Mouse (Mus musculus): Measurements from ENCODE around the gene Capza1. TPM values are rescaled to one million over a fixed set of nuclear protein-coding genes. Genes with fewer than 3 reads are reported as not detected.
"Not testable (repeated sequence)": the region's sequence is repeated elsewhere in the genome, so short reads cannot be mapped to it uniquely, and the experiment has no call there.

Capza1 gene
- total RNA-seq (2021), result 10 to 100 TPM; 27.9 to 28.1 TPM
- long read RNA-seq, experiment 1, transcript Capza1-201 (10 exons, 3,193 nt), result major isoform, 5 of 8 reads
- long read RNA-seq, experiment 1, partial matches to known transcripts, result 0 of 8 reads
- long read RNA-seq, experiment 1, other reads (novel, unspliced or antisense), result 3 of 8 reads
- long read RNA-seq, experiment 2, transcript Capza1-201 (10 exons, 3,193 nt), result major isoform, 11 of 17 reads
- long read RNA-seq, experiment 2, partial matches to known transcripts, result 0 of 17 reads
- long read RNA-seq, experiment 2, other reads (novel, unspliced or antisense), result 6 of 17 reads

DNA sequence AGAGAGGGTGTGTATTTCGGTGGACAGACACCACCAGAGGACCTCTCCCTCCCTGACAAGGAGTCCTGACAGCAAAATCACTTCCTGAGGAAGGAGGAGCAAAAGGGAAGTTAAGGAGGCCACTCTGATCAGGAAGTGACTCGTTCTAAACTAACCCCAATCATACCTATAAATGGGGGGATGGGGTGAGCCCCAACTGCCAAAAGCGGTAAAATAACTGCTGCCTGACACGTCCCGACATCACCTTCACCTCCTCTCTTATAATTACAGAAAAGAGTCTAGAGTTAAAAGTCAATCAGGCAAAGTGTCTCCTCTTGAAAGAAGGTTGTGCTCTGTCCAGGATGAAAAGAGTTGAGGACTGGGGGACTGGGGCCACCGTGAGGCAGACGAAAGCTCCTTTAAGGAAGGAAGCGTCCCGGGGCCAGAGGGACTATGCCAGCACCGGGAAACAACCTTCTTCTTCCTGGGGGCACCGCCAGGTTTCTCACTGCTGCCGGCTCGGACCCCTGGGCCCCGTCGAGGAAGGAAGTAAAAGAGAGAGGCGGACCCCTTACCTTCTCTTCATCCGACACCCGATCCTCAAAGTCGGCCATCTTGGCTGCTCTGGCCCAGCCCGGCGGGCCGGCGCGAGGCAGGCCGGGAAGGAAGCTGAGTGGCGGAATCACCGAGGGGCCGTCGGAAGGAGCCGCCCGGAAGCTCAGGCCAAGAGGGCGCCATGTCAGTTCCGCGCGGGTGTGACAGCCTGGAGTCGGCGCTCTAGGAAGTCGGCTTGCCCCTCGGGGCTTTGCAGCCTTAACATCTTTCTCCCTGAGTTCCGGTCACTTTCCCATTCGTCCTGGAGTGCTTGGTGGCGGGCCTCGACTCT is at the start of gene Capza1, which contains the start of gene St7l:
Capza1 (minus strand) TSS at position 720 of the 865 bp plus-strand sequence.
St7l (plus strand) TSS at position 220 of the 865 bp plus-strand sequence.
- DNase-seq, result peak; percentile 91

DNA sequence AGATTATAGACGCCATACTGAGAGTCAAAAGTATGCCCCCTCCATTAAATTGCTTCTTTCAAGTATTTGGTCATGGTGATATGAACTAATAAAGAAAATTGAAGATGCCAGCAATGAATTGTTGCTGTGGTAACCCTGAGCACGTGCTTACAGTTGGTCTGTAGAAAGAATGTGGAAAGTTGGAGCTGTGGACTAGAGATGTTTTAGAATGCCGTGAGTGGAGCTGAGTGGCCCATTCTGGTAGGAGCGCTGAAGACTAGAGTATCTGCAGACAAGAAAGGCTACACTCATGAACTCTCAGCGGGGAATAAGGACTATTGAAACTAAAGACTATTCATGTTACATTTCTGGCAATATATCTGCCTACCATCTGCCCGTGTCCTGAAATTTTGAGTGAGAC is 44.9 kb upstream of the Capza1 start:
- no peak for DNase-seq

DNA sequence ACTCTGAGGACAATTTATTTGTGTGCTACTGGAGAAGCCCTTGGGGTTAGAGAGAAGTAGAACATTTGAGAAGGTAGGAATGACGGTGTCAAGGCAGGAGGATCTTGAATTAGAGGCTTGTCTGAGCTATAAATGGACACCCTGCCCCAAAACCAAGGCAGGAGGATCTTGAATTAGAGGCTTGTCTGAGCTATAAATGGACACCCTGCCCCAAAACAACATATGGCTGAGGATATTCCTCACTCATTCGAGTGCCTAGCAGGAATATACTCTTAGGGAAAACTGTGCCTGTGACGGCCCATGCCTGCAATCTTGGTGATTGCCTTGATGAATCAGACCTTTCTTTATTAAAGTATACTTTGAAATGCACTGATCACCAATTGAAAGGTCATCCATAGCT is 41.7 kb upstream of the Capza1 start:
- DNase-seq, result no peak

DNA sequence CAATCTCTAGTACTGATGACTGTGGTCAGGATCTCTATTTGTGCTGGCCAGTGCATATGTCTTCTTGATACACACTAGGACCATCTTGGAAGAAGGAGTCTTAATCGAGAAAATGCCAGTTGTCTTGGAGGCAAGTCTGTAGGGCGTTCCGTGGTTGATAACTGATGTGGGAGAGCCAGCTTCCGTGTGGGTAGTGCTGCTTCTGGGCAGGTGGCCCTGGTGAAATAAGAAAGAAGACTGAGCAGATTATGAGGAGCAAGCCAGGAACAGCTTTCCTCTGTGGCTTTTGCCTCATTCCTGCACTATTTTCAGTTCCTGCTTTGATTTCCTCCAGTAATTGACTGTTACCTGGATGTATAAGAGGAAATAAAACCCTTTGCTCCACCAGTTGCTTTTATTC is 41.1 kb upstream of the Capza1 start:
- DNase-seq, result no peak

DNA sequence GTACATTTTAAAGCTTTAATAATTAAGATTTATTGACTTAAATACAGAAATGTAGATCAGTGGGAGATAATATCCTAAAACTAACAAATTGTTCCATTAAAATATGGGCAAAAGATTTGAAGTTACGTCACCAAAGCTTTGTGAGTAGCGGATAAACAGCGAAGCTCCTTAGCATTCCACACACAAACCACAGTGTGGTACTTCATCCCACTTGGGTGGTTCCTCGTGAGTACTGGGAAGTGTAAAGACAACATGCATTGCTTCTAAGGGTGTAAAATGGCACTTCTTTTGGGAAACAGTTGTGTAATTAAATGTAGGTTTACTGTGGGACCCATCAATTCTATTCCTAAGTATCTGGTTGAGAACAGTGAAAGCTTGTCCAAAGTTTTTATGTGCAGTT is 36.8 kb upstream of the Capza1 start:
- no peak for DNase-seq

DNA sequence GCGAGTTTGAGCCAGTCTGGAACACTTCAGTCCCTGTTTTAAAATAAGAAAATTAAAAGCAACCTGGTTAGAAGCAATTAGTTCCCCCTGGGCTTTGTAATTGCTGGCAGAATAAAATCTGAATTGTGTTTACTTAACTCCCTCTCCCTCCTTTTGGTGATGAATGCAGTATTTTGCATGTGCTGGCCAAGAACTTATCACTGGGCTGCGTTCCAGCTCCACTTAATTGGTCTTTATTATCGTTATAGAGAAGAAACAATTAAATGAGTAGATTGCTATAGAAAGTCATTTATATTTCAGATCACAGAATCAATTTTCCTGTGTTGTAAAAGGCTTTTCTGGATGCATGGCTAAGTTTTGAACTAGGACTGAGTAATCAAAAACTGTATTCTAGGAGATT is 31.8 kb upstream of the Capza1 start:
- no peak for DNase-seq

DNA sequence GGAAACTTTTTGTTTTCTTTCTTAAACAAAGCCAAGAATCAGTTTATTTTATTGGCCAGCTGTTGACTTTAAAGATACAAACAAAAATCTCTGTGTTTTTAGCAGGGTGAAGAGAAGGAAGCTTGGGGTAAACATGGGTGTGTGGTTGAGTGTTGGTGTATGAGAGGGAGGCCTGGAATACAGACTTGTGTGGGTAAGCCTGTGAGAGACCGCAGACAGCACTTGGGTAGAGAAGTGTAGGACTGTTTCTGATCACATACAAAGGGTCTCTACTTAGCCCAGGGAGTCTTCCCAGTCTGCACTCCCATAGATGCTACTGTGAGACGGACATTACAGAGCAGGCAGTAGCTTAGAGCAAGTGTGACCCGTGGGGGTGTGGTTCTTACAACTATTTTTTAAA is 24.3 kb upstream of the Capza1 start:
- DNase-seq, result no peak

DNA sequence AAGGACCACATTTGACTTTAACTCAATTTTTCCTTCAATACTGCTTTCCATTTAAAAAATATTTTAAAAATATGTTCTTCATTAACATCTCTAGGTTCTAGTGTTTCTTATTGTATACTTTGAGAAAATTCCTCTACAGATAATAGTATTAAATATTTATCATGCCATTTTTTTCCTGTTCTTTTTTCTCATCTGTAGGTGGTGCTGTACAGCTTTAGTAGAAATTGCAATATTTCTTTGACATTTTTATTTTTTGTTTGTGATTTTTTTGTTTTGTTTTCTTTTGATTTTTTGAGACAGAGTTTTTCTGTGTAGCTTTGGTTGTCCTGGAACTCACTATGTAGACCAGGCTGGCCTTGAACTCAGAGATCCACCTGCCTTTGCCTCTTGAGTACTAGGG is 5.3 kb upstream of the Capza1 start:
- no peak for DNase-seq

DNA sequence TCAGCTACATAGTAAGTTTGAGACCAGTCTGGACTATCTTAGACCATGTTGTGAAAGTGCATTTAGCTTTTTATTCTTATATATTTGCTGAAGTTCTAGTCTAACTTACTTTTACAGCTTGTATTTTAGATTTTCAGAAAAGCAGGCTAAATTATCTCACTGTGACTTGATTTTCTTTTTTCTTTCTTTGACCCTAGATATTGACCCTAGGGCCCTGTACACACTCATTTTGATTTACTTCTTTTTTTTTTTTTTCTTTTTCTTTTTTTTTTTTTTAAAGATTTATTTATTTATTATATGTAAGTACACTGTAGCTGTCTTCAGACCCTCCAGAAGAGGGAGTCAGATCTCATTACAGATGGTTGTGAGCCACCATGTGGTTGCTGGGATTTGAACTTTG is 2.4 kb upstream of the Capza1 start:
- not testable (repeated sequence) for DNase-seq

DNA sequence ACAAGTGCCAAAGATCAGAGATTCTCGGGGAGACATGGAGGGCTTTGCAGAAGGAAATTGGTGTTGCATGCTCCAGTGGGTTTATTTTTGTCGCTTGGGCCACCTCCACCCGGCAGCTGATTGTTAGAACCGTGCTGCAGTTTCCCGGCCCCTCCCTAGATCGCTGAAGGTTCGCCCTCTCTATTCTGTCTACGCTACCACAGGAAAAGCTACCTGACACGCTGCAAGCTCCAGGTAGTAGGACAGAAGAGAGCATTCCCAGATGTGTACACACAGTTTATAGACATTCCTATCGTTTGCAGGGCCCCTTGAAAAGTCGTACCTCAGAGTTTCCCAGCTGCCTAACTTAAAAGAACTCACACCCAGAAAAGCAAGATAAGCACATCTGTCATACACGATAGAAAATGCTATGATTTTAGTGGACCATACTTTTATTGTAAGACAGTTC is 1.1 kb upstream of the Capza1 start:
- no peak for DNase-seq

DNA sequence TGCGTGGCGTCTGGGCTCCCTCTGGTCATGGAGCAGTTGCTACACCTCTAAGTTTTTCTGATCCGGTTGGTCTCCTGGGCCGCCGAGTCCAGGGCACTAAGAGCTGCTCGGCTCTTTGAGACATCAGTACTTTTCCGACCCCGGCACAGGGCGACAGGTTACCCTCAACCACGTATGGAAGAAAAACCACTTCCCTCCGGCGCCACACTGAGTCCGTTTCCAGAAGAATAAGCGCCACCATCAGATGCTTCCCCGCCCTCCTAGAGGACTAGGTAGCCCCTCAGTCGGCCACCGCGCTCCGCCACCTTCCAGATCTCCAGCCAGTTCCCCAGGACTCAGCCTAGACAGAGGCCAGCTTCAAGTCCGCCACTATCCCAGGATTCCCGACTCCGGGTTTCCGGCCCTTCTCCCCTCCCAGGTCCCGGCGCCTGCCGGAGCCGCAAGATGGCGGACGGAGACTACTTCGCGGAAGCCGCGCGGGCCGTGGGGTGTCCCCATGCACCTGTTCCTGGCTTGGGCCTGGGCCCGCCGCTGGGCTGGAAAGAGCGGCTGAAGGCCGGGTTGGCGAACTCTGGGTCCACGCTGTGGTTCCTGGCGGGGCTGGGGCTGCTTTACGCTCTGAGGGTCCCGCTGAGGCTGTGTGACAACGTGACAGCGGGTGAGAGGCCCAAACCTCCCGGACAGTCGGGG is 491 bp upstream of the Capza1 start:
- DNase-seq, result peak; percentile 86

DNA sequence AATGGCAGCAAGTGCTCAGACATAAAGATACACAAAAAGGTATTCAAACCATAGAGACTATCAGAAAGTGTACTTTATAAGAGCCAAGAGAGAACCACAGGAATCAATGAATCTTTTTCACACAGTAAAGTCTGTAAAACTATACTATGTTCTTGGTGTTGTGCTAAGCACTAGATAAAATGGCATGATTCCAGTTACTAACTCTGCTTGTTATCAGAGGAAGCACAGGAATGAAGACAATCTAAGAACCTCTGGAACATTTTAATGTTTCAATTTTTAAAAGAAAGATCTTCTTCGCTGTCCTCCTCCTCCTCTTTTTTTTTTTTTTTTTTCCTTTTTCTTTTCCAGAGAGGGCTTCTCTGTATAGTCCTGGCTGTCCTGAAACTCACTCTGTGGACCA is 5.7 kb downstream of the Capza1 start:
- DNase-seq, result no peak

DNA sequence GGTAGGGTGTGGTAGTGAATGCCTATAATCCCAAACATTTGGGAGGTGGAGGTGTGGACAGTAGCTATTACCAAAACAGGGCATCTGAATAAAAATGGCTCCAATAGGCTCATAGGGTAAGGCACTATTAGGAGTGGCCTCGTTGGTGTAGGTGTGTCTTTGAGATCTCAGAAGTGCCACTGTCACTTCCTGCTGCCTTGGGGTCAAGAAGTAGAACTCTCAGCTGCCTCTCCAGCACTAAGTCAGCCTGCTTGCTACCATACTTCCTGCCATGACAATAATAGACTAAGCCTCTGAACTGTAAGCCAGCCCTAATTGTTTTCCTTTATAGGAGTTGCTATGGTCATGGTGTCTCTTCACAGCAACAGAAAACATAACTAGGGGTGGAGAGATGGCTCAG is 8.2 kb downstream of the Capza1 start:
- DNase-seq, result no peak

DNA sequence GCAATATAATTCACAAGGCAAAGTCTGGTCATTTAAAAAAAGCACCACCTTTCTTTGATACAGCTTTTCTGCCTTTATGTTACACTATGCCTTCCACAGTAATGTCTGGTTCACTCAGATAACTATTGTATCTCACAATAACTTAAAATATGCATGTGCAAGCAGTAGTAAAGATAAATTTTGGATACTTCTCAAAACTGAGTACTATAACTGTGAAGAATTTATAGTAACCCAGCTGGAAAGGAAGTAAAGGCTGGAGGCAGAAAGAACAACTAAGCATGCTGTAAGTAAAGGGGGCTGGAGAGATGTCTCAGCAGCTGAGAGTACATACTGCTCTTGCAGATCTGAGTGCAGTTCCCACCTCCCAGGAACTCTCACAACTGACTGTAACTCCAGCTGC is 9.4 kb downstream of the Capza1 start:
- DNase-seq, result no peak

DNA sequence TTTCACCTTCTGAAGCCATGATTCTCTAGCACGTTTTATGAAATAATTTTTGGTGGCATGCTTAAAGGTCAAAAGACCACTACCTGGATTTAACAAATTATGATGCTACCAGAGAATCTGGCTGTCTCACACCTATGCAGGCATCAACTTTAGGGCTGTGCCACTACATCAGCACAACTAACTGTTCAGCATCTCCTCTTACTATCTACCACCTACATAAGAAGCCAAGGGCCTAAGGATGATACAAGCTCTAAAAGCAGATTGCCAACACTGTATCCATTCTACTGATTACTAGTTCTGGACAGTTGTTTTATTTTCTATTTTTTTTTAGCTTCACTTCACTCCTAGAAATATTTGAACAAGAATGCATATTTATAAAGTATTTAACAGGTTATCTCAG is 9.8 kb downstream of the Capza1 start:
- DNase-seq, result no peak

DNA sequence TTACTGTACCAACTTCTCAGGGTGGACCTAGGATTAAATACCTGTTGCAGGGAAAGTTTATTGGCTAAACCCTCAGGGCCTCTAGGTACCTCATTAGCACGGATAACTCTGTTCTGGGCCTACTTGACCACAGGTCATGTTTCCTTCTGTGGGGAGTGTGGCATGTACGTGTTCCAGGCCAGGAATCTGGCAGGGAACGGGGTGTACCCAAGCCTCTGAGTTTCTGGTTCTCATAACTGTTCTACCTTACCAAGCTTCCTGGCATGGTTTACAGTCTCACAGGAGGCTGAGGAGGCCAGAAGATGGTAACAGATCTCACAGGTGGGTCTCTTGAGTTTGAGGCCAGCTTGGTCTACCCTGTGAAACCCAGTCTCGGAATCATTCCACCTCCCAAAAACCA is 17.7 kb downstream of the Capza1 start:
- DNase-seq, result peak; percentile 70

DNA sequence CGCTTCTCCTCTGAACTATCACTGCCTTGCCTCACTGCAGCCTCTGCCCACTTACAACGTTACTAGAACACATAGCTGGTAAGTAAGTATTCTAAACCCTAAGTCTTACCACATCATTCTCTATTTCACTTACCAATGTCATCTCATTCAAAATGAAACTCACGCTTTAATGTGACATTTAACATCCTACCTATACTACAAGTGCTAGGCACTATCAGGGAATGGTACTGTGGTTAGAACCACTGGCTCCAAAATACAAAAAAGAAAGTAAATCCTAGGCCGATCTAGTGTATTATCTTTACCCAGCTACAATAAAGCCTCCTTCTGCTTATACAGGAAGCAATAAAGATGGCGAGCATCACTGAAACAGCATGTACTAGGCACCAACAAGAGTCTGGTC is 23.3 kb downstream of the Capza1 start:
- no peak for DNase-seq

DNA sequence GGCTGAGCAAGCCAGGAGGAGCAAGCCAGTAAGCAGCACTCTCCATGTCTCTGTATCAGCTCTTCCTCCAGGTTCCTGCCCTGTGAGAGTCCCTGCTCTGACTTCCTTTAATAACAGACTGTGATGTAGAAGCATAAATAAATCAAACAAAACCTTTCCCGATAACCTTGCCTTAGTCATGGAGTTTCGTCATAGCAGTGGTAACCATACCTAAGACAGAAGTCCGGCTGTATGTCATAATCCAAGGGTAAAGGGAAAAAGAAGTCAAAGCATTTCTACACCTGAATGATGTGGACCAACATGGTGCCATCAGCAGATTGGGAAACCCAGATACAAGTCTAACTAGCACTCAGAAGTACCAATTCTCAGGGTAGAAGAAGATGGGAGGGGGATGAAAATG is 28.5 kb downstream of the Capza1 start:
- no peak for DNase-seq

DNA sequence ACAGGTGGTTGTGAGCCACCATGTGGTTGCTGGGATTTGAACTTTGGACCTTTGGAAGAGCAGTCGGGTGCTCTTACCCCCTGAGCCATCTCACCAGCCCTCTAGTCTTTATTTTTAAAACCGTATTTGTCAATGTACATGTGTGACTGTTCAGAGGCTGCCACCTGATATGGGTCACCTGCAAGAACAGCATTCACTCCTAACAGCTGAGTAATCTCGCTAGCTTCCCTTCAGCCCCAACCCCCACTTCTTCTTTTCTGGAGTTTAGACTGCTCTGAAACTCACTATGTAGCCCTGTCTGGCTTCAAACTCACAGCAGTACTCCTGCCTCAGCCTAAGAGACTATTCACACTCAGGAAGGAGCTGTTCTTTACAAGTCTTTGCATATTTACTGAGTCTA is 41.9 kb downstream of the Capza1 start:
- DNase-seq, result no peak

DNA sequence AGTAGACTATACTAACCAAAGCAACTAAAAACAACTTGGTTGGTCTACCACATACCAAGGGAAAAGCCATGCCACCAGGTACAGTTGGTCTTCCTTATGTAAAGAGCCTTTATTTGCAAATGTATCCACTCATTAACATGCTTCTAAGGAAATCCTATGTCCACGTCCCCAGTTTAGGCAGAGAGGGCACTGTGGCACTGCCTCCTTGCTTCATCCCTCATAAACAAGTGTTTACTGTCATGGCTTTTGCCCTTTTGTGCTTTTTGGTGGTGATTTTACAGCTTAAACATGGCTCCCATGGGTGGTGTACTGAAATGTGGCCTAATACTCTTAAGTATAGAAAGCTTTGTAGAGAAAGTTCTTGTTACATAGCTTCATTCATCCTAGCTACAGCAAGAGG is 43.9 kb downstream of the Capza1 start:
- no peak for DNase-seq

DNA sequence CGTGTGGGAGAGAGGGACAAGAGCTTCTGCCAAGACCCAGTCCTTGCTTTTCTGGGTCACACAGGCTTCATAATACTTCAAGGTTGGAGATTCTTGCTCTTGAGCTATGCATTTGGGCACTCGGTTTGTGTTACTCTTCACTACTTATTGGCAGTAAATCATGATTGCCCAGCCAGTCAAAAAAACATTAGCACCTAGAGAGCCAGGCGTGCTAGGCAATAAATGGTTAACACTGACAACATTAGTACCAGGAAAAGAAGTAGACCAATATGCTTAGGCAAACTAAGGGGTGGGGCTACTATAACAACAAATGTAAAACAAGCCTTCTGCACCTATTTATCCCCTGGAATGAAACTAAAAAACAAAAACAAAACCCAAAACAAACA is 45.6 kb downstream of the Capza1 start:
- no peak for DNase-seq

DNA sequence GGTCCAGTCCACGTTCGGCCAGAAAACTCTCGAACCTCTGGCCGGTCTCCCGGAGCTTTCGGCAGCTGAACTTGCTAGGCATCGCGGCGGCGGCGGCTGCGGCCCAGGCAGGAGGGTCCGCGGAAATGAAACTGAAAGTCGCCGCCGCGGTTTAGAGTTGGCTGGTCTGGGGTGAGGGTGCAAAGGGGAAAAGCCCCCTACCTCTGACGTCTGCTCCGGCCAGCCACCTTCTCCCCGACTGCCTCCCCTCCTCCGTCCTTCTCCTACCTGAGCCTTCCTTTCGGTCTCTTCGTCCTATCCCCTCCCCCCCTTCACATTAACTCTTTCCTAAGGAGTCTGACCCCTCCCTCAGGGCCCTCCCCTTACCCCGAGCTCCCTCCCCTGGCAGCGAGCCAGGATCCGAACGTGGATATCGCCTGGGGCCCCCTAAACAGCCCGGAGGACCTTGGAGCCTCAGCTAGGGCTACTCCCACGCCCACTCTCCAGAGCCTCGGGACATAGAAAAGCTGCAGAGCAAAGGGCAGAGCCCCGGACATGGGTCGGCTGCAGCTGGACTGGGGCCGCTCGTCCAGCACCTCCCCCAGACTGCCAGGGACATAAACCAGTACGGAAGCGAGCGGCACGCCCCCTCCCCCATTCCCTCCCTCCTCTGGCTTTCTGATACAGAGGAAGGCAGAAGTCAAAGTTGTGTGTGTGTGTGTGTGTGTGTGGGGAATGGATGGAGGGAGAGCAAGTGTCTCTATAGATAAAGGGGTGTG is 46.1 kb downstream of the Capza1 start, which contains the start of gene Mov10:
Mov10 (minus strand) TSS at position 573 of the 758 bp plus-strand sequence.
- peak; percentile 66 for DNase-seq

Data from gastrocnemius, postnatal 25 days (tissue).